Mouse (Mus musculus): ENCODE measurements around the gene Tnk1. TPM values are rescaled to one million over a fixed set of nuclear protein-coding genes. Genes with fewer than 3 reads are reported as not detected.
"Not testable (repeated sequence)": the region's sequence is repeated elsewhere in the genome, so short reads cannot be mapped to it uniquely, and the experiment has no call there.

Tnk1 gene
- total RNA-seq, 2 experiments from 2014 or later: 0.11 TPM; not detected in 1

DNA sequence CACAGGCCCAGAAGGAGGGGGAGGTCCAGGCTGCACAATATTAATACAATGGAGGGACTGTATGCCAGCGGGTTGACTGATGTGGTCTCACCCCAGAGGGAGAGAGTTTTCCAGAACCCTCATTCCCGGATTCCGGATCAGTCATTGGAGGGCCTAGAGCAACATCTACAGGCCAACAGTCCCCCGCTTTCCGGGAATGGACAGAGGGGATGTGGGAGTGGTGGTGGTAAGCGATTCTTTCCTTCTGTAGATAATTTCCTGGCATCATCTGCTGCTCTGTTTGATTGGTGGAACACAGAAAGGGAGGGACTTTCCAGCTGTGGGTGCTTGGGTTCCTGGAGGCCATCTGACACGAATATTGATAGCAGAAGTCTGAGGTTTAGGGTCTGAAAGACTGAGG lies 17.7 kb upstream of the Tnk1 start:
- H3K27ac ChIP-seq: peak overlapping the region; percentile 76
- intact Hi-C loops (cut with DNase I): loop anchor here (2.0 to 5.0 kb wide), 4 partner anchors 71 to 194 kb away; partner anchors contain the start of genes Polr2a, Senp3 and Tmem102
- DNase-seq: no peak
- peak; percentile 6; the same call in 1 of the 2 replicates for TF ChIP-seq CTCF (IDR thresholded peaks at IDR 0.05)
- peak overlapping the region; percentile 3 for H3K4me3 ChIP-seq

DNA sequence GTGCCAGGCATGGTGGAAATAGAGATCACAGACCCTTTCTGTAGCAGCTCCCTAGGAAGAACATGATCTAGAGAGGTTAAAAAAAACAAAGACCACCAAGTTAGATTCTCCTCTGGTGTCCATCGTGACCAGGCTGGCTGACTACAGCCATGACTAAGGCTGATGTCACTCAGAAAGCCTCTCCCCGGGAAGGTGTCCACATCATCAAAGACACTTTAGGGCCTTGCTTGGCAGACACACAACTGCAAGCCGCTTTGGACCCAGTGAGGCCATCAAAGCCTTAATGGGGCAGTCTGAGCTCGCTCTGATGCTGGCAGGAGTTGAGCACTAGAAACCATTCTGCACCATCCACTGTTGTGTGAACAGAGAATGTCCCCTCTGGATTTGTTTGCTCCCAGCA lies 13.9 kb upstream of the Tnk1 start:
- no peak overlapping the region for H3K27ac ChIP-seq
- no peak for DNase-seq
- no peak for TF ChIP-seq CTCF (IDR thresholded peaks at IDR 0.05)
- no peak overlapping the region for H3K4me3 ChIP-seq
- intact Hi-C loops (cut with DNase I): no loop called here

DNA sequence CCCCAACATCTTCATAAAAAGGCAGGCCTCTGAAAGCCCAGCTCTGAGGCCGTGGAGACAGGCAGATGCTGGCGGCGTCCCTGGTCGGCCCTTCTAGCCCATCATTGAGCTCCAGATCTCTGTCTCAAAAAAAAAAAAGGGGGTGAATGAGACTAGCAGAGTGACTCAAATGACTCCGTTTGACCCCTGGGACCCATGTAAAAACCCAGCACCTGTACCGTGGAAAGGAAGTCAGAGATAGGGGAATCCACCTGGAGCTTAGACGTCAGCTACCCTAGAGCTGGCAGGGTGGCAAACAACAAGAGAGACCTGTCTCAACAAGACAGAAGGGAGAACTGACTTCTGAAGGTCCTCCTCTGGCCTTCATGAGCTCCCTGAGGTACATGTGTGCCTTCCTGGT lies 13.3 kb upstream of the Tnk1 start:
- H3K27ac ChIP-seq: no peak overlapping the region
- intact Hi-C loops (cut with DNase I): no loop called here
- no peak for TF ChIP-seq CTCF (IDR thresholded peaks at IDR 0.05)
- no peak for DNase-seq
- no peak overlapping the region for H3K4me3 ChIP-seq

DNA sequence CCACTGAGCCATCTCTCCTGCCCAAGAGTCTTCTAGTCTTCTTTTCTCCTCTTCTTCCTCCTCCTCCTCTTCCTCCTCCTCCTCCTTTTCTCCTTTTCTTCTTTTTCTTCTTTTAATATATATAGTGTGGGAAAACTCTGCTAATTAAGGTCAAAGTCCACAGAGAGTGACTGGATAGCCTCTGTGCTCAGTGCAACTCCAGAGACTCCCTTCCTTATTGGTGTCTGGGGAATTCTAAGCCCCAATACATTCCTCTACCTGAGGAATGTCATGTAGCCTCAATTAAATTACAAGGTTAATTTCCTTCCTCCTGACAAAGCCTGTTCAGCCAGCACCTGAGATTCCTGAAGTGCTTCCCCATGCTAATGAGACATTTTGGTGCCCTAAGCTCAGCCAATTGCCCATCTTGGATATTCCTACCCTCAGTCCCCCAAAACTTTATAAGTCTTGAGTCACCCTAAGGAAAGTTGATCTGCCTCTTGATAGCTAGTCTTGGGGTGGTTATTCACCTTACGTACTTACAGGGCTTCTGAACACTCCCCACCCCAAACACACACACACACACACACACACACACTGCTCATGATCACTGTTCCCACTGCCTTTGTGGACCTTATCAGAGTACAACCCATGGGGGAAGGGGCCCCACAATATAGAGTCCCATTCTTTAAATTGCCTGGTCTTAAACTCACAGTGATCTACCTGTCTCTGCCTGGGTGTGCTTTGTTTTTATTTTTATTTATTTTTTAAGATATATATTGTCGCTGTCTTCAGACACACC lies 11.9 kb upstream of the Tnk1 start:
- H3K4me3 ChIP-seq: no peak overlapping the region
- no peak for TF ChIP-seq CTCF (IDR thresholded peaks at IDR 0.05)
- no peak for DNase-seq
- H3K27ac ChIP-seq: no peak overlapping the region
- intact Hi-C loops (cut with DNase I): no loop called here

DNA sequence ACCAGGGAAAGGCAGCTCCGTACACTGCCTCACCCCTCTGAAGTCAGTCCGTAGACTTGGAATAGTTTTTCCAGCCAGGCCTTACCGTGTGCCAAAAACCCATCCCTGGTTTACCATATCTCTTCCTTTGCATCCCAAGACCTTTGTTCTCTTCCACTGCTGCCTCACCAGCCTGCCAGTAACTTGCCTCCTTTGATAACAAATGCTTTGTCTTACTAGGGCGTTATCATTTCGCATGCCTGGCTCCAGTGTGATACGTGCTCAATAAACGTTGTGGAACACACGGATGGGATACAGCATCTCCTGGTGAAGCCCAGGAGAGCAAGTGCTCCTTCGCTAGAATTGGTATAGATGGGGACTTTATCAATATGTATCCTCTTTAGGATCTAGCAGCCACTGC lies 8.8 kb upstream of the Tnk1 start:
- Histone ChIP-seq H3K27ac (0 out of 2 replicates have a peak overlapping the region, but pooled peaks have one; percentile 5), H3K4me3 (no peak overlapping the region)
- intact Hi-C loops (cut with DNase I): no loop called here
- DNase-seq: no peak
- no peak for TF ChIP-seq CTCF (IDR thresholded peaks at IDR 0.05)

DNA sequence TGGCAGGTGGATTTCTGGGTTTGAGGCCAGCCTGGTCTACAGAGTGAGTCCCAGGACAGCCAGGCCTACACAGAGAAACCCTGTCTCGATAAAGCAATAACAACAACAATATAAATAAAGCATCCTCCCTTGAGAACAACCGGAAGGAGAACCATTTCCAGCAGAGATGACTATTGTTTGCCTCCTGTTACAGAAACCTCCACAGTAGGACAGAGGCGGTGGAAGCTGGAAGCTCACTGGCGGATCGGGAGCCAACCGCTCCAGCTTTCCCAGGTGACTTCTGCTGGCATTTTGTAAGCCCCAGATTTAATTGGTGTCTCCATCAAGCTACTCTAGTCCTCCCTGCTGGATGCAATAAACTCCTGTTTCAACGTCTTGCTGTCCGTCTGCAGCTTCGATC lies 7.0 kb upstream of the Tnk1 start:
- Histone ChIP-seq H3K4me3 (no peak overlapping the region), H3K27ac (peak overlapping the region; percentile 46; the same call in 1 of the 2 replicates)
- no peak for DNase-seq
- intact Hi-C loops (cut with DNase I): no loop called here
- TF ChIP-seq CTCF (IDR thresholded peaks at IDR 0.05): no peak

DNA sequence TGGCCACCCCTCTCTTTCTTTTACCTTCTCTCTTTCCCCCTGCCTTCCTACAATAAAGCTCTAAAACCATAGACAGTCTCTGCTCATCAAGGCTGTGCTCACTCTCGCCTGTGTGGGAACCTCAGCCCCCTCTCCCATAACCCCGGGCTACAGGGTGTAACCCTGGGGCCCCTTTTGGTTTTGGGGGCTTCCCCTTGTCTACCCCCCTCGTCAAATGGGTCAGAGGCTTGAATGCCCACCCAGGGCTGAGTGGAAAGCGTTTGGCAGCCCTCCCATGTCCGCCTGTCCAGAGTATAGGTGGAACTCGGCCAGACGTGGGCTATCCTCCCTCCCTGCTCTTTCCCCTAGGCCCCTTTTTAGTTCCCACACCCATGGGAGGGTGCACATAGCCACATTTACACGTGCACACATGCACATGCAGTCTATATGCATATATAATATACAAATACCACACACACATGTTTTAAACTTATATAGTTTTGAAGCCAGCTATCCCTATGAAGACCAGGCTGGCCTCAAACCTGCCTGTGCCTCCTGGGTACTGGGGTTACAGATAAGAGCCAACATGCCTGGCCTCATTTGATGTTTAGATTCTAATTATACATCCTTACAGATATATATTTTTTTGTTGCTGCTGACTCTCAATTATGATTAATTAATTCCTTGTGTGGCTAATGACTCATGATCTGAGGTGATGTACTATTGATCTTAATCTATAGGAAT lies 5.8 kb upstream of the Tnk1 start:
- TF ChIP-seq CTCF (IDR thresholded peaks at IDR 0.05): no peak
- intact Hi-C loops (cut with DNase I): no loop called here
- Histone ChIP-seq H3K4me3 (no peak overlapping the region), H3K27ac (no peak overlapping the region)
- no peak for DNase-seq

DNA sequence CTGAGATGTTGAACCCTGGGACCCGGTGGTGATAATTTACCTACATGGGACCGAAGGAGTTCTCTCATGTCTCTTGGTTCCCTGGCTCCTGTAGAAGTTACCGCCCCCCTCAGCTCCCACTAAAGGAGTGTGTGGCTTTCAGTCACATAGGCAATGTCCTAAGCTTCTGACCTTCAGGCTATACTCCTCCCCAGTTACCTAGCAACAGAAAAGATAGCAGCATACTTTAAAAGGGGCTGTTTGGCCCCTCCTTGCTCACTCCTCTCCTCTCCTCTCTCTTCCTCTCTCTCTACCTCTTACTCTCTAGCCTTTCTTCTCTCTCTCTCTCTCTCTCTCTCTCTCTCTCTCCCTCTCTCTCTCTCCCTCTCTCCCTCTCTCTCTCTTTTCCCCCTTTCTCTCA lies 5.2 kb upstream of the Tnk1 start:
- not testable (repeated sequence) for DNase-seq

DNA sequence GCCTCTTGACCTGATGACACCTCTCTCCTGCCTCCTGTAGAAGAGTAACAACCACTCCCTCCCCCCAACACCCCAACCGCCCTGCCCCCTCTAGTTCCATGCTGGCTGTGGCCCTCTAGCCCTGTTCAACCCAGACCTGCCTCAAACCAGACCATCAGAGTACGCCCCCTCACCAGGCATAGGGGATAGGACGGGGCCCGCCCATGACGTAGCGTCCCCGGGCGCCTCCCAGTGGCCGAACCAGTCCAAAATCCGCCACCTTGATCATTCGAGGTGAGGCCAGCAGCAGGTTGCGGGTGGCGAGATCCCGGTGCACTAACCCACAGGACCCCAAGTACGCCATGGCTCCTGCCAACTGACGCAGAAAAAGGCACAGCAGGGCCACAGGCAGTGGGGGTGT lies 3.2 kb downstream of the Tnk1 start:
- Histone ChIP-seq H3K27ac (peak overlapping the region; percentile 43; the same call in 1 of the 2 replicates), H3K4me3 (no peak overlapping the region)
- peak; percentile 61 for TF ChIP-seq CTCF (IDR thresholded peaks at IDR 0.05)
- intact Hi-C loops (cut with DNase I): no loop called here
- DNase-seq: peak; percentile 59

More for the DNA sequence above, 5.2 kb upstream of the Tnk1 start:
- intact Hi-C loops (cut with DNase I); H3K4me3 ChIP-seq; H3K27ac ChIP-seq: not testable (repeated sequence)

DNA sequence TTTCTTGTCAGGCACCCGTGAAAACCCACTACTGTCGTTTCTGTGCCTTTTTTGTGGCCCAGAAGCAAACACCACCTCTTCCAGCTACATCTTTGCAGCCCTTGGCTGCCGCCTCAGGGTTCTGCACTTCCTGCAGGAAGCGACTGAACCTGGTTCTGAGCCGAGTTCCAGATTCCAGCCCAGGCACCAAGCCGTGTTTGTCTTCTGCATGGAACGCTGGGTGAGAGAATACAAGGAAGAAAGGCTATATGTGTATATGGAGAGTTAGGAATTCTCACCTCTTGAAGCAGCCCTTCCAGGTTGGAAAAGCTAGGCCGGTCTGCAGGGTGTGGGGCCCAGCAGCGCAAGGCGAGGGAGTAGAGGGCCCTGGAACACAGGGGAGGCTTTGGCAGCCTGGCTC lies 3.9 kb downstream of the Tnk1 start:
- no peak for DNase-seq
- H3K4me3 ChIP-seq: no peak overlapping the region
- no peak for TF ChIP-seq CTCF (IDR thresholded peaks at IDR 0.05)
- intact Hi-C loops (cut with DNase I): no loop called here
- H3K27ac ChIP-seq: peak overlapping the region; percentile 43

DNA sequence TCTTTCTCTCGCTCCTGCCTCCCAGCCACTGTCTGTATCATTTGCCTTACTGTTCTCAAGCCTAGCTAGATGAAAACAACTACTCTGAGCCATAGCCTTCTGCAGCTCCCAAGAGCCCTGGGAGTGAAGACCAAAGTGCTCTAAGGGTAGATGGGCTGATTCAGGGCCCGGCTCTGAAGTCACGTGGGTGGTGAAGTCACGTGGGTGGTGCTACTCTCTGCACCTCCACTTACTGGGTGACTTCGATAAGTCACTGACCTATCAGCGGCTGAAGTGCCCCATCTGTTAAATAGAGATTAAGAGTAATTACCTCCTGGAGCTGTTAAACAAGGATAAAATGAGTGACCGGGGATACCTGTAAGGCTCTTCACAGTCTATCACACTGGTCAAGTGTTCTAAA lies 4.5 kb downstream of the Tnk1 start:
- TF ChIP-seq CTCF (IDR thresholded peaks at IDR 0.05): no peak
- DNase-seq: no peak
- Histone ChIP-seq H3K27ac (peak overlapping the region; percentile 43), H3K4me3 (no peak overlapping the region)
- intact Hi-C loops (cut with DNase I): no loop called here

DNA sequence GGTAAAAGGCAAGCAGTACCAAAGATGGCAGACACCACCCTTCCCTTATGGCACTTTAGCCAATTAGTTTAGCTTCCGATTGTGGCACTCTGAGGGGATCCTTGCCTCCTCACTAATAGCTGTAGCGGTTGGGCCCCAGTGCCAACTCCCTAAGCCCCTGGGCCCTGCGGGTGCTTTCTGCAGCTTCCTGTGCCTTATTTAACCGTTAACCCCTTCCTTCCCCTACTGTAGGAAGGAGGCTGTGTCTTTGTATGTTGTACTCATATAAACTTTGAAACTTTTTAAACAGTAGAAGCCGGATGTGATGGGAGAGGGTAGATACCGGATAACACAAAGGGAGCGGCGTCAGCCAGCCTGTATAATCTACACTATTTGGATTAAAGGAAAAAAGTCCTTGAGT lies 7.8 kb downstream of the Tnk1 start:
- no peak for TF ChIP-seq CTCF (IDR thresholded peaks at IDR 0.05)
- no peak overlapping the region for H3K4me3 ChIP-seq
- no peak for DNase-seq
- H3K27ac ChIP-seq: no peak overlapping the region
- intact Hi-C loops (cut with DNase I): no loop called here

DNA sequence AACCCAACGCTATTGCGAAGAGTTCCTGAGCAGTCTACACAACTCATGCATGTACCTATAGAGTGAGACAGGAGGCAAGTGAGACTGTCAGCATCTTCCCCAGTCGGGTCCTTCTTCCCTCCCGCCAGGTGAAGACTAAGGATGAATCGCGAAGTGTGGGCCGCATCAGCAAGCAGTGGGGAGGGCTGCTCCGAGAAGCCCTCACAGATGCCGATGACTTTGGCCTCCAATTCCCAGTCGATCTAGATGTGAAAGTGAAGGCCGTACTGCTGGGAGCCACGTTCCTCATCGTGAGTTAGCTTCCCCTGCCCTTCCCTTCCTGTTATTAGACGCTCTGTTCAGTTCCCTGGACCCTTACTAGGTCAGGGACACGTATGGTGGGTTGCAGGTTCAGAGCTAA lies 8.6 kb downstream of the Tnk1 start:
- Histone ChIP-seq H3K4me3 (0 out of 2 replicates have a peak overlapping the region, but pooled peaks have one; percentile 19), H3K27ac (peak overlapping the region; percentile 59; the same call in 1 of the 2 replicates)
- no peak for TF ChIP-seq CTCF (IDR thresholded peaks at IDR 0.05)
- intact Hi-C loops (cut with DNase I): no loop called here
- no peak for DNase-seq
